8 mouse cellular contexts compared by ENCODE assay signal in genomic region chr14:59942864-59943611, GRCm38 (mm10).
DNase-seq lines count a peak whose midpoint lies in the region; ATAC-seq and TF ChIP-seq lines count a peak whose summit lies in the region.

No protein-coding gene starts in this region.

- 19% methylated on average over 7 of the region's 7 CpGs for WGBS in forebrain, embryonic 16.5 days
- 37% methylated on average over 7 of the region's 7 CpGs for WGBS in hindbrain, embryonic 10.5 days

- TF ChIP-seq EP300 in ES-Bruce4 (IDR thresholded peaks at IDR 0.05; ENCODE audit: insufficient read depth, low read depth, low read length): no peak

- no peak overlapping the region for H3K4me3 ChIP-seq in ES-Bruce4 (ENCODE audit: low read depth, low read length)
- no peak overlapping the region for H3K4me3 ChIP-seq in forebrain, embryonic 16.5 days (replicated peaks; ENCODE audit: low read length)
- no peak overlapping the region for H3K4me3 ChIP-seq in hindbrain, embryonic 10.5 days

- H3K9me3 ChIP-seq in ES-Bruce4 (replicated peaks; ENCODE audit: control insufficient read depth, insufficient read depth, low read length, poor library complexity, severe bottlenecking): no peaks in the 10 kb centered on the region
- H3K9me3 ChIP-seq in forebrain, embryonic 16.5 days (ENCODE audit: control insufficient read depth, low read length): no peaks in the 10 kb centered on the region
- H3K9me3 ChIP-seq in hindbrain, embryonic 10.5 days: no peaks in the 10 kb centered on the region

- H3K27ac ChIP-seq in ES-Bruce4 (ENCODE audit: insufficient read depth, low read length): no peak overlapping the region
- no peak overlapping the region for H3K27ac ChIP-seq in forebrain, embryonic 16.5 days (ENCODE audit: low read length)
- no peak overlapping the region for H3K27ac ChIP-seq in hindbrain, embryonic 10.5 days

- H3K36me3 ChIP-seq in ES-Bruce4 (ENCODE audit: control insufficient read depth, insufficient read depth, low read length, poor library complexity, severe bottlenecking): no peaks in the 10 kb centered on the region
- no peaks in the 10 kb centered on the region for H3K36me3 ChIP-seq in forebrain, embryonic 16.5 days (ENCODE audit: control insufficient read depth, insufficient read depth)
- no peaks in the 10 kb centered on the region for H3K36me3 ChIP-seq in hindbrain, embryonic 10.5 days

- H3K4me1 ChIP-seq in ES-Bruce4 (ENCODE audit: control insufficient read depth, insufficient read depth, low read length): no peaks in the 10 kb centered on the region
- H3K4me1 ChIP-seq in forebrain, embryonic 16.5 days (replicated peaks; ENCODE audit: control insufficient read depth, insufficient read depth, low read length): peaks cover 5% of the 10 kb centered on the region; the same call in 1 of the 2 replicates
- H3K4me1 ChIP-seq in hindbrain, embryonic 10.5 days (replicated peaks): peaks cover 12% of the 10 kb centered on the region; the same call in 1 of the 2 replicates

- ATAC-seq in cerebellum, adult (ENCODE audit: insufficient number of reproducible peaks, low FRiP score, low TSS enrichment): peak; percentile 95
- peak; percentile 94 for ATAC-seq in forebrain, embryonic 16.5 days

- peak; percentile 79 for DNase-seq in hindbrain, embryonic 10.5 days (ENCODE audit: low spot score)
- DNase-seq in layer of hippocampus, adult 9-10 months (ENCODE audit: low spot score): peak; percentile 83
- peak; percentile 92 for DNase-seq in lung, postnatal 10 days
- peak; percentile 88 for DNase-seq in retina, postnatal 7 days (ENCODE audit: low read depth, low spot score)
- peak; percentile 67 to 77 for DNase-seq in urinary bladder, adult 18-20 months (ENCODE audit: low spot score in 2 of 2)

- H3K27me3 ChIP-seq in ES-Bruce4 (ENCODE audit: control insufficient read depth, insufficient read depth, low read length, poor library complexity, severe bottlenecking): no peaks in the 10 kb centered on the region
- H3K27me3 ChIP-seq in forebrain, embryonic 16.5 days (replicated peaks; ENCODE audit: control insufficient read depth, insufficient read depth, low read length): no peaks in the 10 kb centered on the region
- no peaks in the 10 kb centered on the region for H3K27me3 ChIP-seq in hindbrain, embryonic 10.5 days (ENCODE audit: insufficient read depth, poor library complexity, severe bottlenecking)

- peak; percentile 85 for TF ChIP-seq CTCF in ES-Bruce4 (IDR thresholded peaks at IDR 0.05; ENCODE audit: low read depth, low read length)

- TF ChIP-seq POLR2A in ES-Bruce4 (IDR thresholded peaks at IDR 0.05; ENCODE audit: insufficient read depth, low read length): no peak

- H3K9ac ChIP-seq in ES-Bruce4 (ENCODE audit: low read depth, poor library complexity, severe bottlenecking): no peak overlapping the region
- no peak overlapping the region for H3K9ac ChIP-seq in forebrain, embryonic 16.5 days (replicated peaks; ENCODE audit: low read depth, low read length)

- H3K4me2 ChIP-seq in forebrain, embryonic 16.5 days (ENCODE audit: low read length): no peak overlapping the region
